Mouse (Mus musculus): Measurements from ENCODE around the gene Gm5862. TPM values are rescaled to one million over a fixed set of nuclear protein-coding genes. Genes with fewer than 3 reads are reported as not detected.
A peak's percentile ranks its signal among the peaks of the same experiment; 100 is the strongest.
"Not testable (repeated sequence)": the region's sequence is repeated elsewhere in the genome, so short reads cannot be mapped to it uniquely, and the experiment has no call there.

The Gm5862 gene
- 0.08 and 0.09 TPM in 2 replicates for polyA plus RNA-seq (2015; fragmentation: Nextera tagmentation; extraction: Ambion mirVana)

DNA sequence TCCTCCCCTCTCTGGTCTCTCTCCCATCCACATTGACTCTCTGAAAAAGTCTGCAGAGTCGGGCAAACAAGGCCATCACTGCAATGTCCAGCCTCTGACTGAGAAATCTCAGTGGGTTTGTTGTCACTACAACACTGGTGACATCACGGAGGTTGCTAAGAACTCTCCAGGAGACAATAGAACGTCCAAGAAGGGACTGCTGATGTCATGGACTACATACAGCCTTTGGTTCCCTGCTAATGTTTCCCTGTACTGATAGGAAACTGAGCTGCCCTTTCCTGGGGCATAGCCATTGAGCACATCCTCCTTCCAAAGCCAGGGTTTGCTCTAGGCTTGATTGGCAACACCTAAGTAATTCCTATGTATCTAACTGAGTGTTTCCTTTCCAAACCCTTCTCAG is at the start of gene Gm5862:
Gene Gm5862, minus strand, starts transcription at position 101 of the 400 bp plus-strand sequence.
- ATAC-seq (ENCODE audit: insufficient number of reproducible peaks, low FRiP score, low TSS enrichment, low read depth); H3K9ac ChIP-seq; H3K36me3 ChIP-seq; H3K9me3 ChIP-seq (replicated peaks); H3K4me2 ChIP-seq (replicated peaks); H3K4me1 ChIP-seq; H3K27me3 ChIP-seq; H3K4me3 ChIP-seq (replicated peaks); H3K27ac ChIP-seq (replicated peaks): not testable (repeated sequence)
- WGBS, result no CpG with 5 or more reads among the region's 3 CpGs

DNA sequence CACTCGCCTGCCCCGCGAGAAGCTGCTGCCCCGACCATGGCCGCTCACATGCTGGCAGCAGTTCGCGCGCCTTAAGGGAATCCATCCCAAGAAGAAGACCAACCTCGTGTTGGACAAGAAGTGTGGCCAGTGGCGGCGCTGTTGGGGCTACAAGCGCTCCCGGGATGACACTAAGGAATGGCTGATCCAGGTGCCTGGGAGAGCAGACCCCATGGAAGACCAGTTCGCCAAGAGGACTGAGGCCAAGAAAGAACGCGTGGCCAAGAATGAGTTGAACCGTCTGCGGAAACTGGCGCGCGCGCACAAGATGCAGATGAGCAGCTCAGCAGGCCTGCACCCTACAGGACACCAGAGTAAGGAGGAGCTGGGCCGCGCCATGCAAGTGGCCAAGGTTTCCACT is 48.0 kb upstream of the Gm5862 start:
- no peak overlapping the region for H3K4me3 ChIP-seq (replicated peaks)
- no peak overlapping the region for H3K9ac ChIP-seq
- no peak overlapping the region for H3K27ac ChIP-seq (replicated peaks)
- peak; percentile 29; the same call in 1 of the 2 replicates for ATAC-seq (ENCODE audit: insufficient number of reproducible peaks, low FRiP score, low TSS enrichment, low read depth)
- 88% methylated on average over 24 of the region's 24 CpGs for WGBS
- H3K4me1 ChIP-seq, result no peaks in the 10 kb centered on the region
- no peaks in the 10 kb centered on the region for H3K36me3 ChIP-seq
- H3K4me2 ChIP-seq (replicated peaks), result no peak overlapping the region
- no peaks in the 10 kb centered on the region for H3K9me3 ChIP-seq (replicated peaks)
- H3K27me3 ChIP-seq, result no peaks in the 10 kb centered on the region

GRCm38 (mm10) chr5:26058481-26058880 is 35.8 kb upstream of the Gm5862 start, which contains the start of gene Gm7347:
Gene Gm7347, minus strand, starts transcription at chr5:26058581.
- not testable (repeated sequence) for H3K9ac ChIP-seq; H3K4me1 ChIP-seq; H3K27me3 ChIP-seq; H3K36me3 ChIP-seq; H3K9me3 ChIP-seq (replicated peaks); H3K27ac ChIP-seq (replicated peaks); H3K4me3 ChIP-seq (replicated peaks); ATAC-seq (ENCODE audit: insufficient number of reproducible peaks, low FRiP score, low TSS enrichment, low read depth); H3K4me2 ChIP-seq (replicated peaks)
- WGBS, result no CpG with 5 or more reads among the region's 2 CpGs

- H3K9ac ChIP-seq; H3K27ac ChIP-seq (replicated peaks); H3K36me3 ChIP-seq; H3K4me3 ChIP-seq (replicated peaks); H3K27me3 ChIP-seq; H3K4me1 ChIP-seq; ATAC-seq (ENCODE audit: insufficient number of reproducible peaks, low FRiP score, low TSS enrichment, low read depth); H3K9me3 ChIP-seq (replicated peaks); H3K4me2 ChIP-seq (replicated peaks): not testable (repeated sequence)
- WGBS, result 67% methylated on average over 2 of the region's 2 CpGs
These were observed 16.7 kb upstream of the Gm5862 start, which contains the start of gene Speer4a for GRCm38 (mm10) chr5:26039458-26039857. Gene Speer4a, minus strand, starts transcription at chr5:26039558.

GRCm38 (mm10) chr5:26007697-26008096 is 15.0 kb downstream of the Gm5862 start:
- not testable (repeated sequence) for H3K27me3 ChIP-seq; H3K4me2 ChIP-seq (replicated peaks); H3K4me3 ChIP-seq (replicated peaks); H3K4me1 ChIP-seq; H3K36me3 ChIP-seq; H3K9me3 ChIP-seq (replicated peaks); H3K9ac ChIP-seq; H3K27ac ChIP-seq (replicated peaks); ATAC-seq (ENCODE audit: insufficient number of reproducible peaks, low FRiP score, low TSS enrichment, low read depth)
- WGBS, result 64% methylated on average over 7 of the region's 7 CpGs

GRCm38 (mm10) chr5:26006937-26007695 is 15.6 kb downstream of the Gm5862 start:
- 16% methylated on average over 45 of the region's 45 CpGs for WGBS
- H3K27ac ChIP-seq (replicated peaks); H3K9ac ChIP-seq; H3K27me3 ChIP-seq; H3K36me3 ChIP-seq; H3K9me3 ChIP-seq (replicated peaks); H3K4me1 ChIP-seq: not testable (repeated sequence)
- H3K4me3 ChIP-seq (replicated peaks), result peak overlapping the region; percentile 9
- peak; percentile 84 for ATAC-seq (ENCODE audit: insufficient number of reproducible peaks, low FRiP score, low TSS enrichment, low read depth)
- peak overlapping the region; percentile 33 for H3K4me2 ChIP-seq (replicated peaks)

GRCm38 (mm10) chr5:26004698-26005097 is 18.0 kb downstream of the Gm5862 start, which contains the start of gene Gm1979:
Gene Gm1979, minus strand, starts transcription at chr5:26004798.
- H3K9me3 ChIP-seq (replicated peaks); H3K4me1 ChIP-seq; H3K4me2 ChIP-seq (replicated peaks); H3K9ac ChIP-seq; H3K4me3 ChIP-seq (replicated peaks); ATAC-seq (ENCODE audit: insufficient number of reproducible peaks, low FRiP score, low TSS enrichment, low read depth); H3K27me3 ChIP-seq; H3K27ac ChIP-seq (replicated peaks); H3K36me3 ChIP-seq: not testable (repeated sequence)
- 79% methylated on average over 1 of the region's 2 CpGs for WGBS

GRCm38 (mm10) chr5:25988550-25988949 is 34.2 kb downstream of the Gm5862 start, which contains the start of gene Gm21698:
Gene Gm21698, minus strand, starts transcription at chr5:25988650.
- H3K27me3 ChIP-seq; H3K4me3 ChIP-seq (replicated peaks); ATAC-seq (ENCODE audit: insufficient number of reproducible peaks, low FRiP score, low TSS enrichment, low read depth); H3K36me3 ChIP-seq; H3K9me3 ChIP-seq (replicated peaks); H3K4me2 ChIP-seq (replicated peaks); H3K9ac ChIP-seq; H3K4me1 ChIP-seq; H3K27ac ChIP-seq (replicated peaks): not testable (repeated sequence)
- WGBS, result no CpG with 5 or more reads among the region's 3 CpGs

DNA sequence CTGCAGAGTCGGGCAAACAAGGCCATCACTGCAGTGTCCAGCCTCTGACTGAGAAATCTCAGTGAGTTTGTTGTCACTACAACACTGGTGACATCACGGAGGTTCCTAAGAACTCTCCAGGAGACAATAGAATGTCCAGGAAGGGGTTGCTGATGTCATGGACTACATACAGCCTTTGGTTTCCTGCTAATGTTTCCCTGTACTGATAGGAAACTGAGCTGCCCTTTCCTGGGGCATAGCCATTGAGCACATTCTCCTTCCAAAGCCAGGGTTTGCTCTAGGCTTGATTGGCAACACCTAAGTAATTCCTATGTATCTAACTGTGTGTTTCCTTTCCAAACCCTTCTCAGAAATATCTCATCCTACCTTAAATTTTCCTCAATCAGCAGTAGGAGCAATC is 50.2 kb downstream of the Gm5862 start, which contains the start of gene Gm21680:
Gene Gm21680, minus strand, starts transcription at position 101 of the 400 bp plus-strand sequence.
- WGBS, result no CpG with 5 or more reads among the region's 2 CpGs
- H3K36me3 ChIP-seq; H3K4me1 ChIP-seq; H3K27me3 ChIP-seq; H3K4me3 ChIP-seq (replicated peaks); H3K9ac ChIP-seq; ATAC-seq (ENCODE audit: insufficient number of reproducible peaks, low FRiP score, low TSS enrichment, low read depth); H3K9me3 ChIP-seq (replicated peaks); H3K27ac ChIP-seq (replicated peaks); H3K4me2 ChIP-seq (replicated peaks): not testable (repeated sequence)

Other genes starting within 250 kb of the Gm5862 start
- 0.16 and 0.23 TPM in 2 replicates for gene Gm21663, start 80.5 kb downstream of the Gm5862 start, polyA plus RNA-seq (2015; fragmentation: Nextera tagmentation; extraction: Ambion mirVana)
- gene Gm21671, start 68.5 kb downstream of the Gm5862 start, polyA plus RNA-seq (2015; fragmentation: Nextera tagmentation; extraction: Ambion mirVana), result 0.09 and 0.20 TPM in 2 replicates
- 0.17 and 0.20 TPM in 2 replicates for gene Gm21680, start 50.3 kb downstream of the Gm5862 start, polyA plus RNA-seq (2015; fragmentation: Nextera tagmentation; extraction: Ambion mirVana)
- gene Gm21698, start 34.3 kb downstream of the Gm5862 start, polyA plus RNA-seq (2015; fragmentation: Nextera tagmentation; extraction: Ambion mirVana), result 0.25 and 0.29 TPM in 2 replicates
- 0.21 and 0.26 TPM in 2 replicates for gene Gm1979, start 18.1 kb downstream of the Gm5862 start, polyA plus RNA-seq (2015; fragmentation: Nextera tagmentation; extraction: Ambion mirVana)
- 0.08 and 0.09 TPM in 2 replicates for gene Speer4a, start 16.6 kb upstream of the Gm5862 start, polyA plus RNA-seq (2015; fragmentation: Nextera tagmentation; extraction: Ambion mirVana)
- gene Gm7347, start 35.7 kb upstream of the Gm5862 start, polyA plus RNA-seq (2015; fragmentation: Nextera tagmentation; extraction: Ambion mirVana), result 0.08 and 0.09 TPM in 2 replicates
- gene Gm10471, start 66.4 kb upstream of the Gm5862 start, polyA plus RNA-seq (2015; fragmentation: Nextera tagmentation; extraction: Ambion mirVana), result 0.13 TPM in 1 of 2 replicates, not detected in the other
- not detected in 2 replicates for gene 5031410I06Rik, start 82.4 kb upstream of the Gm5862 start, polyA plus RNA-seq (2015; fragmentation: Nextera tagmentation; extraction: Ambion mirVana)
- 0.11 and 0.16 TPM in 2 replicates for gene Gm10220, start 98.5 kb upstream of the Gm5862 start, polyA plus RNA-seq (2015; fragmentation: Nextera tagmentation; extraction: Ambion mirVana)
- 0.07 TPM in 1 of 2 replicates, not detected in the other for gene Gm7361, start 234.8 kb upstream of the Gm5862 start, polyA plus RNA-seq (2015; fragmentation: Nextera tagmentation; extraction: Ambion mirVana)